Mouse (Mus musculus): ENCODE measurements around the gene Olfr1330. TPM values are rescaled to one million over a fixed set of nuclear protein-coding genes. Genes with fewer than 3 reads are reported as not detected.
"Not testable (repeated sequence)": the region's sequence is repeated elsewhere in the genome, so short reads cannot be mapped to it uniquely, and the experiment has no call there.

The Olfr1330 gene
- not detected in 2 replicates for polyA plus RNA-seq (2016; fragmentation: Nextera tagmentation; extraction: Ambion mirVana)

DNA sequence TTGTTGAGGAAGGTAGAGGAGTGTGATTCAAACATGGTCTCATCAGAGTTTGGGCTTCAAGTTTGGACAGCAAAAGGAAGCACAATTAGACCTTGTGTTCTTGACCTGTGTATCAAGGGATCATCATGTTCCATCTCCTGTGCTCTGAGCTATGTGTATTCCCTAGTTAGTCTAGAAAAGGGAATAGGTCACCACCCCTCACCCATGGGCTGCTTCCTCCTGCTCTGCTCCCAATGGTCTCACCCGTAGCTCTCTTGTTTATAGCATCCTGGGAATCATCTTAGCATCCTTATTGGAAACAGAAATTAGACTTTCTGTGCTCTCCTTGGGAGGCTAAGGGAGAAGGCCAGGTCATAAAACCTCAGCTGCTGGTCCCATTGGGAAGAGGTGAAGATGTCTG is at the start of gene Olfr1330:
Gene Olfr1330, plus strand, starts transcription at position 301 of the 400 bp plus-strand sequence.
- Histone ChIP-seq H3K9ac (no peak within 1 kb of the TSS), H3K27me3 (no peaks in the 10 kb centered on the region), H3K9me3 (no peaks in the 10 kb centered on the region), H3K4me1 (no peaks in the 10 kb centered on the region), H3K4me3 (replicated peaks) (no peak within 1 kb of the TSS), H3K4me2 (no peak within 1 kb of the TSS), H3K27ac (no peak within 1 kb of the TSS), H3K36me3 (replicated peaks) (no peaks in the 10 kb centered on the region)
- no peak for ATAC-seq (ENCODE audit: low FRiP score)
- 87% methylated on average over 1 of the region's 1 CpGs for WGBS

DNA sequence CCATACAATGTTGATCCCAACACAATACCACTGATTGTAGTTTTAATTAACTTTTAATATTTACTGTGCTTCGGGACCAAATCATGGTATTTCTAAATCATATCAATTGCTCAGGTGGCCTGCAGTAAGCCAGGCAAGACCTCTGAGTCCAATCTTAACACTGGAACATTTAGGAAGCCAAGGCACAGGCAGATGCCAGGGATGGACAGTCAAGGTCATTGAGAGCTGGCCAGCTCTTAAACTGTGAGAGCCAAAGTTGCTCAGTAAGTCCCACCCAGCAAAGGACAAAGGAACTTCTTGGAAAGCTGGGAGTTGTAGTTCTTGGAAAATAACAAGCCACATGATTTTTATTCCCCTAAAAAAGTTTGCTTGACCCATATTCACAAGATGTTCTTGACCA is 26.6 kb upstream of the Olfr1330 start:
- Histone ChIP-seq H3K9me3 (no peaks in the 10 kb centered on the region), H3K27me3 (no peaks in the 10 kb centered on the region), H3K4me3 (replicated peaks) (no peak overlapping the region), H3K4me1 (no peaks in the 10 kb centered on the region), H3K4me2 (no peak overlapping the region), H3K9ac (no peak overlapping the region), H3K36me3 (replicated peaks) (no peaks in the 10 kb centered on the region), H3K27ac (no peak overlapping the region)
- WGBS, result 86% methylated on average over 1 of the region's 1 CpGs
- no peak for ATAC-seq (ENCODE audit: low FRiP score)

DNA sequence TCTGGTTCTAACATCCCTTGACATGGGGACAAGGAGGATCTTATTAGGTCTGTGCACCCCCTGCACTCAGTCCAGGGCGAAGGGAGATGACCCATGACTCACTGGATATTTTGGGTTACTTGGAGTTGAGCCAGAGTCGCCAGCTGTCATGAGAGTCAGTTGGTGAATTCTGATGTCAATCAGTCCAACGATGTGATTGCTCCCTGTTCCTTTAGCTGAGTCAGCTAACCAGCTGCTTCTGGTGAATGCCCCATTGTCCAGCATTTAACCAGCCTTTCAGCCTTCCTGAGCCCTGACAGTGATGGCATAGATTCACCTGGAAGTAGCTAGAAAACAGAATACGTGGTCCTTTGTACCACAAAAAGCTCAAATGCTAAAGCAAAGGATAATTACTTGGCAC is 25.7 kb upstream of the Olfr1330 start:
- 34% methylated on average over 4 of the region's 4 CpGs for WGBS
- no peaks in the 10 kb centered on the region for H3K36me3 ChIP-seq (replicated peaks)
- ATAC-seq (ENCODE audit: low FRiP score), result no peak
- H3K9ac ChIP-seq, result no peak overlapping the region
- H3K4me3 ChIP-seq (replicated peaks), result no peak overlapping the region
- no peaks in the 10 kb centered on the region for H3K27me3 ChIP-seq
- no peak overlapping the region for H3K4me2 ChIP-seq
- H3K27ac ChIP-seq, result no peak overlapping the region
- H3K4me1 ChIP-seq, result no peaks in the 10 kb centered on the region
- H3K9me3 ChIP-seq, result no peaks in the 10 kb centered on the region

DNA sequence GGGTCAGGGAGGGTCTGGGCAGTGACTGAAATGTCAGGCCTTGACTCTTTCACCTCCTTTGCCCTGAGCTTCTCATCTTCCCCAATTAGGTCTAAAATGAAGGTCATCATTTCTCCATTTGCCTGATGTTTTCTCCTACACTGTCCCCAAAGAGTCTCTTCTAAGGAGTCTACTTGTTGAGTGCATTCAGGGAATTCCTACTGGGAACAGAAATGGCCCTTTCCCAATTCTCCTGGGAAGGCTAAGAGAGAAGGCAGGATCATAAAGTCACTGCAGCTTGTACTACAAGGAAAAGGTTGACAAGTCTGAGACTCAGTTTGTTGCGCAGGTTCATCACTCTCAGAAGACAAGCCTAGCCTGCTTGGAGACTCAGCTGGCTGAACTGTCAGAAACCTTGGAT is 24.0 kb upstream of the Olfr1330 start, which contains the start of gene Olfr1331:
Gene Olfr1331, plus strand, starts transcription at position 301 of the 400 bp plus-strand sequence.
- Histone ChIP-seq H3K27me3 (no peaks in the 10 kb centered on the region), H3K9me3 (no peaks in the 10 kb centered on the region), H3K9ac (no peak within 1 kb of the TSS), H3K4me3 (replicated peaks) (no peak within 1 kb of the TSS), H3K4me1 (no peaks in the 10 kb centered on the region), H3K4me2 (no peak within 1 kb of the TSS), H3K36me3 (replicated peaks) (no peaks in the 10 kb centered on the region), H3K27ac (no peak within 1 kb of the TSS)
- whole genome bisulfite sequencing, result 87% methylated on average over 1 of the region's 1 CpGs
- ATAC-seq (ENCODE audit: low FRiP score), result no peak

DNA sequence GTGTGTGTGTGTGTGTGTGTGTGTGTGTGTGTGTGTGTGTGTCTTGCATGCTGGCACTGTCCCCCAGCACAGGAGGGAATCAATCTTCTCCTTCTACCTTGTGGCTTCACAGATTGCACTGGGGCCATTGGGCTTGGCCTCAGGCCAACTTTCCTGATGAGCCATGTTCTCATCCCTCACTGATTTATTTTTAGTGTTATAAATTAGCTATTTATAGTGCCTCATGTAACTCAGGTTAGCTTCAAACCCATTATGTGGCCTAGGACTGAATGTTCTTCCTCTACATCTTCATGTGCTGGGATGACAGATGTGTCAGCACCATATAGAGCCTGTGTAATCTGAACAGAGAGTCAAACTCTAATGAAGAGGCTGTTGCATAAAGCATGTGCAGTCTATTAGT is 20.8 kb upstream of the Olfr1330 start:
- H3K9me3 ChIP-seq, result no peaks in the 10 kb centered on the region
- no peaks in the 10 kb centered on the region for H3K27me3 ChIP-seq
- no peak overlapping the region for H3K9ac ChIP-seq
- ATAC-seq (ENCODE audit: low FRiP score), result no peak
- no peaks in the 10 kb centered on the region for H3K36me3 ChIP-seq (replicated peaks)
- H3K27ac ChIP-seq, result no peak overlapping the region
- no peak overlapping the region for H3K4me3 ChIP-seq (replicated peaks)
- no peak overlapping the region for H3K4me2 ChIP-seq
- no peaks in the 10 kb centered on the region for H3K4me1 ChIP-seq

DNA sequence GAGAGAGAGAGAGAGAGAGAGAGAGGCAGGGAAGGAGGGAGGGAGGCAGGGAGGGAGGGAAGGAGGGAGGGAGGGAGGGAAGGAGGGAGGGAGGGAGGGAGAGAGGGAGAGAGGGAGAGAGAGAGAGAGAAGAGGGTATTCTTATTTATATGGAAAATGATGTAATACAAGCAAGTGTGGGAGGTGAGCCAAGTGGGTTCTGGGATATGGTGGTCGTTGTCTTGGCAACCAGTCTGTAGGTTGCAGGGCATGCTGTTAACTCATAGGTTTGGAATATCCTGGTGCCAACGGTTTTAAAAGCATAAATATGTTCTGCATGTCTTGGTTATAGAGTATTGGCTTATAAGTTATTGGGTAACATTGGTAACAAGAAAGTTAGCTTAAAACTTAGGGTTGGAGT is 13.6 kb downstream of the Olfr1330 start:
- WGBS, result 69% methylated on average over 2 of the region's 2 CpGs
- Histone ChIP-seq H3K4me1 (no peaks in the 10 kb centered on the region), H3K27ac (no peak overlapping the region), H3K4me3 (replicated peaks) (no peak overlapping the region), H3K36me3 (replicated peaks) (no peaks in the 10 kb centered on the region), H3K9me3 (no peaks in the 10 kb centered on the region), H3K27me3 (no peaks in the 10 kb centered on the region), H3K4me2 (no peak overlapping the region), H3K9ac (no peak overlapping the region)
- ATAC-seq (ENCODE audit: low FRiP score), result no peak

DNA sequence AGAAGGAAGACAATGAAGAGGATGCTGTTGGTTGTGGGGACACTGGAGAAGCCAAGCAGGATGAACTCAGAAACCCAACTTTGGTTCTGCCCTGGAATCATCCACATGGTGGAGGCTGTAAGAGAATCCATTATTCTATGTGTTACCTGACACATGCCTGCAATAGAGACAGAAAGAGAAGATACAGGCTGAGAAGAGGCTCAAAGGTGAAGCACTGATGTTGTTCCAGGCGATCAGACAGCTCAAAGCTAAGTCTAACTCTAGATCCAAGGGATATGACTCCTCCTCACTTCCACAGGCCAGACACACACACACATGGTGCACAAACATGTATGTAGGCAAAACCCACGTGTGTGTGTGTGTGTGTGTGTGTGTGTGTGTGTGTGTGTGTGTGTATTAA is 29.0 kb downstream of the Olfr1330 start, which contains the start of gene Olfr1329:
Gene Olfr1329, minus strand, starts transcription at position 101 of the 400 bp plus-strand sequence.
- not testable (repeated sequence) for H3K27ac ChIP-seq; H3K4me1 ChIP-seq; H3K27me3 ChIP-seq; H3K36me3 ChIP-seq (replicated peaks); H3K4me3 ChIP-seq (replicated peaks); H3K9me3 ChIP-seq; ATAC-seq (ENCODE audit: low FRiP score); H3K9ac ChIP-seq; H3K4me2 ChIP-seq
- 60% methylated on average over 2 of the region's 2 CpGs for WGBS

DNA sequence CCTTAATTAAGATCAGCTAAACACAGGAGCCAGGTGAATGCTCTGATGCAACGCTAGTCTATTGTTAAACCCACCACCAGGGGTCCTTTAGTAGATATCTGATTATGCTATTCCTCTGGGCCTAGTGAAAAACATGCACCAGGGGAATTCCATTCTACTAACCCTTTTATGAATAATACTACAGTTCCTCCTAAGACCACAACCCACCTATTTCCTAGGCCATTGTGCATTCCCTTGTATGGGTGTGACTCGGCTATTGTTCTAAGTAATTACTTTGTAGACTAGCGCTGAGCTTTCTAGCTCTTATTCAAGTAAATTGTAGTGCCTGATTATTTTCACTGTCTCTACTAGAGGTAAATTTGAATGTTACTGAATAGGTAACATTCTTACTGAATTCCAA is 42.9 kb downstream of the Olfr1330 start:
- H3K4me3 ChIP-seq (replicated peaks); H3K9ac ChIP-seq; H3K4me2 ChIP-seq; H3K9me3 ChIP-seq; H3K4me1 ChIP-seq; H3K27me3 ChIP-seq; ATAC-seq (ENCODE audit: low FRiP score); H3K27ac ChIP-seq; H3K36me3 ChIP-seq (replicated peaks): not testable (repeated sequence)
- 71% methylated on average over 3 of the region's 3 CpGs for WGBS

DNA sequence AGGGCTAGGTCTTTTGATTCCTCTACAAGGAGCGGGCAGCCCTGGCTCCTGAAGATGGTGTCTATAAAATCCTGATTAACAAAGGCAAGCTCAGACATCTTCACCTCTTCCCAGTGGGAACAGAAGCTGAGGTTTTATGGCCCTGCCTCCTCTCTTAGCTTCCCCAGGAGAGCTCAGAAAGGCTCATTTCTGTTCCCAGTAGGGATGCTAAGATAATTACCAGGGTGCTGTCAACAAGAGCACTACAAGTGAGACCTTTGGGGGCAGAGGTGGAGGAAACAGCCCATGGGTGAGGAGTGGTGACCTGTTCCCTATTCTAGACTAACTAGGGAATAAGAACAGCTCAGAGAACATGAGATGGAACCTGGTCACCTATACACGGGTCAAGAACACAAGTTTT is 50.1 kb downstream of the Olfr1330 start, which contains the start of gene Olfr1328:
Gene Olfr1328, minus strand, starts transcription at position 101 of the 400 bp plus-strand sequence.
- Histone ChIP-seq H3K9ac (no peak within 1 kb of the TSS), H3K27me3 (no peaks in the 10 kb centered on the region), H3K4me3 (replicated peaks) (no peak within 1 kb of the TSS), H3K36me3 (replicated peaks) (no peaks in the 10 kb centered on the region), H3K9me3 (no peaks in the 10 kb centered on the region), H3K27ac (no peak within 1 kb of the TSS), H3K4me2 (no peak within 1 kb of the TSS), H3K4me1 (no peaks in the 10 kb centered on the region)
- WGBS, result 75% methylated on average over 2 of the region's 2 CpGs
- no peak for ATAC-seq (ENCODE audit: low FRiP score)

Other genes with a start within 250 kb of the Olfr1330 start
- not detected in 2 replicates for gene Olfr62, start 229.6 kb upstream of the Olfr1330 start, polyA plus RNA-seq (2016; fragmentation: Nextera tagmentation; extraction: Ambion mirVana)
- gene Olfr1342, start 195.8 kb upstream of the Olfr1330 start, polyA plus RNA-seq (2016; fragmentation: Nextera tagmentation; extraction: Ambion mirVana), result 0.12 TPM in 1 of 2 replicates, not detected in the other
- not detected in 2 replicates for gene Olfr1341, start 185.1 kb upstream of the Olfr1330 start, polyA plus RNA-seq (2016; fragmentation: Nextera tagmentation; extraction: Ambion mirVana)
- not detected in 2 replicates for gene Olfr1340, start 168.5 kb upstream of the Olfr1330 start, polyA plus RNA-seq (2016; fragmentation: Nextera tagmentation; extraction: Ambion mirVana)
- not detected in 2 replicates for gene Olfr1339, start 156.4 kb upstream of the Olfr1330 start, polyA plus RNA-seq (2016; fragmentation: Nextera tagmentation; extraction: Ambion mirVana)
- gene Olfr1338, start 129.9 kb upstream of the Olfr1330 start, polyA plus RNA-seq (2016; fragmentation: Nextera tagmentation; extraction: Ambion mirVana), result not detected in 2 replicates
- not detected in 2 replicates for gene Olfr1337, start 106.0 kb upstream of the Olfr1330 start, polyA plus RNA-seq (2016; fragmentation: Nextera tagmentation; extraction: Ambion mirVana)
- gene Olfr1335, start 78.7 kb upstream of the Olfr1330 start, polyA plus RNA-seq (2016; fragmentation: Nextera tagmentation; extraction: Ambion mirVana), result not detected in 2 replicates
- not detected in 2 replicates for gene Olfr1333, start 52.3 kb upstream of the Olfr1330 start, polyA plus RNA-seq (2016; fragmentation: Nextera tagmentation; extraction: Ambion mirVana)
- not detected in 2 replicates for gene Olfr1331, start 23.9 kb upstream of the Olfr1330 start, polyA plus RNA-seq (2016; fragmentation: Nextera tagmentation; extraction: Ambion mirVana)
- not detected in 2 replicates for gene Olfr1329, start 28.9 kb downstream of the Olfr1330 start, polyA plus RNA-seq (2016; fragmentation: Nextera tagmentation; extraction: Ambion mirVana)
- not detected in 2 replicates for gene Olfr1328, start 50.0 kb downstream of the Olfr1330 start, polyA plus RNA-seq (2016; fragmentation: Nextera tagmentation; extraction: Ambion mirVana)
- gene Lao1, start 73.0 kb downstream of the Olfr1330 start, polyA plus RNA-seq (2016; fragmentation: Nextera tagmentation; extraction: Ambion mirVana), result not detected in 2 replicates
- gene Slc2a1, start 220.1 kb downstream of the Olfr1330 start, polyA plus RNA-seq (2016; fragmentation: Nextera tagmentation; extraction: Ambion mirVana), result 110 and 113 TPM in 2 replicates